Mouse (Mus musculus): ENCODE data around the gene Canx.

- TF ChIP-seq CTCF (conservative IDR thresholded peaks at IDR 0.05 in 1 of 2, IDR thresholded peaks at IDR 0.05 in 1 of 2; ENCODE audit: low read depth in 2 of 2, low read length in 2 of 2) (no peak), RCOR1 (conservative IDR thresholded peaks at IDR 0.05; ENCODE audit: low read depth, low read length) (no peak), E2F4 (IDR thresholded peaks at IDR 0.05; ENCODE audit: insufficient replicate concordance, low read depth, low read length) (no peak), EP300 (IDR thresholded peaks at IDR 0.05; ENCODE audit: low read length) (no peak), POLR2A (IDR thresholded peaks at IDR 0.05; ENCODE audit: low read depth, low read length) (no peak), ZKSCAN1 (IDR thresholded peaks at IDR 0.05; ENCODE audit: borderline replicate concordance, low read depth, low read length) (no peak), JUND (conservative IDR thresholded peaks at IDR 0.05; ENCODE audit: low read depth, low read length) (no peak), GABPA (IDR thresholded peaks at IDR 0.05; ENCODE audit: insufficient replicate concordance, low read depth, low read length) (no peak), HCFC1 (IDR thresholded peaks at IDR 0.05; ENCODE audit: low read depth, low read length) (no peak), BHLHE40 (IDR thresholded peaks at IDR 0.05; ENCODE audit: low read depth, low read length) (no peak), SIN3A (IDR thresholded peaks at IDR 0.05; ENCODE audit: low read length) (no peak), TCF12 (IDR thresholded peaks at IDR 0.05; ENCODE audit: low read depth, low read length) (no peak)
These were observed 45.5 kb upstream of the Canx start for GRCm38 (mm10) chr11:50370969-50371368.

Data from CH12.LX (cell line).